Mouse (Mus musculus) erythroblast, embryonic 14.5 days (primary cell): ENCODE data around the gene Slc25a30.

Experiments used
- GATA1 ChIP-seq: IDR thresholded peaks from 2 replicates; pipeline ENCODE4 v1.6.1; 2012; ENCODE audit warnings: low read length, inconsistent platforms, mixed read lengths
- TAL1 ChIP-seq: IDR thresholded peaks from 3 replicates; pipeline ENCODE4 v1.6.1; 2012; ENCODE audit warnings: low read length, inconsistent platforms, mixed read lengths

DNA sequence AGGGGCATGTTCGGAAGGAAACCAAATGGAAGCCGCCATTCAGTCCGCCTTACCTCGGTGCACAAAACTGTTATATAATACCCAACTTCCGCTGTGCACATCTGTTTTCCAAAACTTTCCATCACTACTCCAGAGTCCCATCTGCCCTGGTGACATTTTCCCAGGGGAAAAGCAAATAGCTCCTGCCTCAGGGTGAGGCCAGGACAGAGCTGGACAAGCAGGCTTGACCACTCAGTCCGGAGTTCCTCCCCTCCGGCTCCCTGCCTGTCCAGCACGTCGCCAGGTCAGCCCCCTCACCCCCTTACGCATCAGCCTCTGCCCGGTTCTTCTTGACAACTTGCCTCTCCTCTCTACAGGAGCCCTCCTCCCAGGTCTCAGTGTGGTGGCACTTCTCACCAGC is 41.4 kb upstream of the Slc25a30 start:
- TF ChIP-seq GATA1 (no peak), TAL1 (no peak)
